Mouse (Mus musculus) neural tube, embryonic 11.5 days (tissue): ENCODE measurements around the gene Phf13. TPM values are rescaled to one million over a fixed set of nuclear protein-coding genes. Genes with fewer than 3 reads are reported as not detected.
"Not testable (repeated sequence)": the region's sequence is repeated elsewhere in the genome, so short reads cannot be mapped to it uniquely, and the experiment has no call there.

Source experiments
- ATAC-seq: fragments of 200-750 bp; cut with Nextera tagmentation; 2 replicates; pipeline ENCODE4 v1.8.0; 2017; ENCODE audit warnings: moderate number of reproducible peaks, mild to moderate bottlenecking, moderate TSS enrichment, moderate library complexity; ENCODE audit not compliant: insufficient read depth, low FRiP score, low TSS enrichment
- DNase-seq: peaks from one replicate; pipeline ENCODE4 v3.0.0-alpha.2; 2015; ENCODE audit warnings: low spot score
- H3K27ac ChIP-seq: fragments of 300-500 bp; sonication (generic); 2 replicates; pipeline ENCODE4 v1.5.1; 2014; ENCODE audit warnings: low read depth, mild to moderate bottlenecking, low read length
- H3K27me3 ChIP-seq: fragments of 300-500 bp; sonication (generic); 2 replicates; pipeline ENCODE4 v1.6.1; 2014; ENCODE audit warnings: mild to moderate bottlenecking, low read length, mixed read lengths; ENCODE audit not compliant: control insufficient read depth, insufficient read depth
- H3K36me3 ChIP-seq: fragments of 300-500 bp; sonication (generic); 2 replicates; pipeline ENCODE4 v1.6.1; 2014; ENCODE audit warnings: mild to moderate bottlenecking, low read length, moderate library complexity, mixed read lengths; ENCODE audit not compliant: control insufficient read depth, insufficient read depth
- H3K4me1 ChIP-seq: fragments of 300-500 bp; sonication (generic); 2 replicates; pipeline ENCODE4 v1.6.1; 2014; ENCODE audit warnings: low read length, mixed read lengths; ENCODE audit not compliant: control insufficient read depth, insufficient read depth
- H3K4me2 ChIP-seq: fragments of 300-500 bp; sonication (generic); 2 replicates; pipeline ENCODE4 v1.6.1; 2014; ENCODE audit warnings: low read depth, mild to moderate bottlenecking, moderate library complexity
- H3K4me3 ChIP-seq: fragments of 300-500 bp; sonication (generic); 2 replicates; pipeline ENCODE4 v1.5.1; 2014; ENCODE audit warnings: low read depth, low read length
- H3K9ac ChIP-seq: fragments of 300-500 bp; sonication (generic); 2 replicates; pipeline ENCODE4 v1.6.1; 2014; ENCODE audit warnings: mild to moderate bottlenecking, low read length
- H3K9me3 ChIP-seq: fragments of 300-500 bp; sonication (generic); 2 replicates; pipeline ENCODE4 v1.6.1; 2016; ENCODE audit warnings: low read length; ENCODE audit not compliant: control insufficient read depth
- WGBS: fragments of 180-500 bp; shearing (Covaris S2); extraction: QIAGEN DNeasy Blood & Tissue Kit; methylation state at CpG from one replicate; pipeline ENCODE4 v1.1.7; 2014; 5-methylcytosine and 5-hydroxymethylcytosine counted together
- polyA plus RNA-seq: library from polyadenylated mRNA; unstranded; fragments of >200 nt; fragmentation: Nextera tagmentation; extraction: Ambion mirVana; gene quantifications from 2 replicates; pipeline ENCODE4 v1.2.1, GENCODE M21; 2014

Phf13 gene
- polyA plus RNA-seq, 1 experiment from 2014 or later, result 28.8 TPM

GRCm38 (mm10) chr4:152036464-152036863, 40.4 kb upstream of the Phf13 start:
- H3K9ac ChIP-seq, H3K27ac ChIP-seq, H3K9me3 ChIP-seq, H3K27me3 ChIP-seq, H3K36me3 ChIP-seq, ATAC-seq, DNase-seq, H3K4me1 ChIP-seq, H3K4me2 ChIP-seq, H3K4me3 ChIP-seq: not testable (repeated sequence)
- 87% methylated on average over 6 of the region's 6 CpGs for WGBS

GRCm38 (mm10) chr4:152032922-152033321, 36.9 kb upstream of the Phf13 start:
- Histone ChIP-seq H3K27me3 (no peaks in the 10 kb centered on the region), H3K36me3 (no peaks in the 10 kb centered on the region), H3K4me1 (peaks cover 8% of the 10 kb centered on the region), H3K4me2 (no peak overlapping the region), H3K9me3 (no peaks in the 10 kb centered on the region), H3K9ac (no peak overlapping the region), H3K27ac (no peak overlapping the region), H3K4me3 (no peak overlapping the region)
- WGBS, result 90% methylated on average over 13 of the region's 13 CpGs
- no peak for DNase-seq
- no peak for ATAC-seq

- H3K9me3 ChIP-seq, result no peaks in the 10 kb centered on the region
- no peak overlapping the region for H3K9ac ChIP-seq
- DNase-seq (no peak), ATAC-seq (no peak)
- no peaks in the 10 kb centered on the region for H3K36me3 ChIP-seq
- H3K4me2 ChIP-seq, result no peak overlapping the region
- no peak overlapping the region for H3K4me3 ChIP-seq
- H3K27me3 ChIP-seq, result no peaks in the 10 kb centered on the region
- H3K27ac ChIP-seq, result no peak overlapping the region
- WGBS, result 85% methylated on average over 4 of the region's 4 CpGs
- peaks cover 26% of the 10 kb centered on the region for H3K4me1 ChIP-seq
Measured at GRCm38 (mm10) chr4:152029997-152030396, 33.9 kb upstream of the Phf13 start.

GRCm38 (mm10) chr4:152029087-152029486, 33.0 kb upstream of the Phf13 start:
- WGBS, result 43% methylated on average over 5 of the region's 5 CpGs
- Histone ChIP-seq H3K27me3 (no peaks in the 10 kb centered on the region), H3K4me1 (peaks cover 26% of the 10 kb centered on the region), H3K27ac (no peak overlapping the region), H3K36me3 (no peaks in the 10 kb centered on the region), H3K4me2 (no peak overlapping the region), H3K4me3 (no peak overlapping the region), H3K9me3 (no peaks in the 10 kb centered on the region), H3K9ac (no peak overlapping the region)
- DNase-seq (no peak), ATAC-seq (no peak)

GRCm38 (mm10) chr4:152028456-152028855, 32.4 kb upstream of the Phf13 start:
- no peak for DNase-seq
- no peak for ATAC-seq
- Histone ChIP-seq H3K4me3 (peak overlapping the region; percentile 62), H3K27ac (no peak overlapping the region), H3K4me1 (peaks cover 26% of the 10 kb centered on the region), H3K9ac (no peak overlapping the region), H3K36me3 (no peaks in the 10 kb centered on the region), H3K27me3 (no peaks in the 10 kb centered on the region), H3K9me3 (no peaks in the 10 kb centered on the region), H3K4me2 (peak overlapping the region; percentile 94)
- 59% methylated on average over 15 of the region's 15 CpGs for WGBS

- under 1% methylated on average over 34 of the region's 35 CpGs for WGBS
- Histone ChIP-seq H3K27ac (no peak within 1 kb of the TSS), H3K4me1 (peaks cover 26% of the 10 kb centered on the region)
Measured at GRCm38 (mm10) chr4:152027524-152027923, 31.5 kb upstream of the Phf13 start, which contains the start of gene Zbtb48. TSS of gene Zbtb48 (minus strand) at chr4:152027671.

GRCm38 (mm10) chr4:152026751-152027508, 30.9 kb upstream of the Phf13 start:
- H3K4me1 ChIP-seq, result peaks cover 26% of the 10 kb centered on the region
- DNase-seq (no peak), ATAC-seq (peak; percentile 59)
- H3K27me3 ChIP-seq, result no peaks in the 10 kb centered on the region
- H3K4me3 ChIP-seq, result peak overlapping the region; percentile 62
- H3K9ac ChIP-seq, result peak overlapping the region; percentile 52
- no peak overlapping the region for H3K27ac ChIP-seq
- peak overlapping the region; percentile 94 for H3K4me2 ChIP-seq
- no peaks in the 10 kb centered on the region; the same call in none of the 2 replicates for H3K36me3 ChIP-seq
- no peaks in the 10 kb centered on the region for H3K9me3 ChIP-seq
- 3% methylated on average over 31 of the region's 41 CpGs for WGBS

More at GRCm38 (mm10) chr4:152027524-152027923, 31.5 kb upstream of the Phf13 start, which contains the start of gene Zbtb48:
- peak within 1 kb of the TSS; percentile 94 for H3K4me2 ChIP-seq
- ATAC-seq (peak; percentile 99), DNase-seq (peak; percentile 98)
- peak within 1 kb of the TSS; percentile 62 for H3K4me3 ChIP-seq
- H3K9me3 ChIP-seq, result no peaks in the 10 kb centered on the region
- H3K27me3 ChIP-seq, result no peaks in the 10 kb centered on the region
- H3K9ac ChIP-seq, result peak within 1 kb of the TSS; percentile 57
- no peaks in the 10 kb centered on the region; the same call in 1 of the 2 replicates for H3K36me3 ChIP-seq

- Histone ChIP-seq H3K4me3 (no peak overlapping the region), H3K4me2 (no peak overlapping the region), H3K27ac (no peak overlapping the region), H3K36me3 (peaks cover 15% of the 10 kb centered on the region), H3K4me1 (peaks cover 26% of the 10 kb centered on the region), H3K27me3 (no peaks in the 10 kb centered on the region), H3K9me3 (no peaks in the 10 kb centered on the region; the same call in 1 of the 2 replicates), H3K9ac (no peak overlapping the region)
- 92% methylated on average over 11 of the region's 11 CpGs for WGBS
- DNase-seq, result no peak
- ATAC-seq, result no peak
Measured at GRCm38 (mm10) chr4:152024525-152024924, 28.5 kb upstream of the Phf13 start.

GRCm38 (mm10) chr4:152022506-152022905, 26.4 kb upstream of the Phf13 start:
- Histone ChIP-seq H3K4me1 (peaks cover 17% of the 10 kb centered on the region), H3K4me3 (no peak overlapping the region), H3K4me2 (no peak overlapping the region), H3K9me3 (no peaks in the 10 kb centered on the region; the same call in 1 of the 2 replicates), H3K36me3 (peaks cover 17% of the 10 kb centered on the region), H3K27me3 (no peaks in the 10 kb centered on the region), H3K9ac (no peak overlapping the region), H3K27ac (no peak overlapping the region)
- WGBS, result 90% methylated on average over 8 of the region's 8 CpGs
- DNase-seq (no peak), ATAC-seq (no peak)
